Mouse (Mus musculus) liver, embryonic 15.5 days (tissue): ENCODE results near the gene Bid. TPM values are rescaled to one million over a fixed set of nuclear protein-coding genes. Genes with fewer than 3 reads are reported as not detected.
"Not testable (repeated sequence)": the region's sequence is repeated elsewhere in the genome, so short reads cannot be mapped to it uniquely, and the experiment has no call there.

Experiments used
- ATAC-seq: fragments of 200-750 bp; cut with Nextera tagmentation; 2 replicates; pipeline ENCODE4 v1.8.0; 2017; ENCODE audit warnings: moderate number of reproducible peaks, mild to moderate bottlenecking, moderate library complexity; ENCODE audit not compliant: insufficient read depth
- H3K27ac ChIP-seq: fragments of 300-500 bp; sonication (generic); replicated peaks from 2 replicates; pipeline ENCODE4 v1.5.1; 2015; ENCODE audit warnings: mild to moderate bottlenecking, inconsistent platforms
- H3K27me3 ChIP-seq: fragments of 300-500 bp; sonication (generic); 2 replicates; pipeline ENCODE4 v1.6.1; 2015; ENCODE audit warnings: mild to moderate bottlenecking, inconsistent platforms
- H3K36me3 ChIP-seq: fragments of 300-500 bp; sonication (generic); replicated peaks from 2 replicates; pipeline ENCODE4 v1.6.1; 2015; ENCODE audit warnings: moderate library complexity, mild to moderate bottlenecking, inconsistent platforms
- H3K4me1 ChIP-seq: fragments of 300-500 bp; sonication (generic); replicated peaks from 2 replicates; pipeline ENCODE4 v1.6.1; 2015; ENCODE audit warnings: inconsistent platforms
- H3K4me2 ChIP-seq: fragments of 300-500 bp; sonication (generic); 2 replicates; pipeline ENCODE4 v1.6.1; 2015; ENCODE audit warnings: moderate library complexity, mild to moderate bottlenecking, inconsistent platforms
- H3K4me3 ChIP-seq: fragments of 300-500 bp; sonication (generic); replicated peaks from 2 replicates; pipeline ENCODE4 v1.5.1; 2015; ENCODE audit warnings: mild to moderate bottlenecking, inconsistent platforms
- H3K9ac ChIP-seq: fragments of 300-500 bp; sonication (generic); 2 replicates; pipeline ENCODE4 v1.6.1; 2015; ENCODE audit warnings: moderate library complexity, mild to moderate bottlenecking, inconsistent platforms
- H3K9me3 ChIP-seq: fragments of 300-500 bp; sonication (generic); replicated peaks from 2 replicates; pipeline ENCODE4 v1.6.1; 2016; ENCODE audit warnings: inconsistent platforms
- WGBS: fragments of 180-500 bp; shearing (Covaris S2); methylation state at CpG from one replicate; pipeline ENCODE4 v1.1.7; 2015; ENCODE audit warnings: mixed read lengths; ENCODE audit not compliant: insufficient replicate concordance; 5-methylcytosine and 5-hydroxymethylcytosine counted together
- polyA plus RNA-seq: library from polyadenylated mRNA; unstranded; fragments of >200 nt; fragmentation: Nextera tagmentation; extraction: Ambion mirVana; gene quantifications from 2 replicates; pipeline ENCODE4 v1.2.1, GENCODE M21; 2015

The Bid gene
- polyA plus RNA-seq, 1 experiment from 2014 or later, result 22.0 TPM

- peak; percentile 58 for ATAC-seq
- H3K9me3 ChIP-seq, result no peaks in the 10 kb centered on the region
- H3K9ac ChIP-seq, result peak overlapping the region; percentile 53
- peak overlapping the region; percentile 99 for H3K4me2 ChIP-seq
- H3K4me1 ChIP-seq, result peaks cover 67% of the 10 kb centered on the region
- H3K27me3 ChIP-seq, result no peaks in the 10 kb centered on the region
- peak overlapping the region; percentile 74 for H3K4me3 ChIP-seq
- WGBS, result 5% methylated on average over 9 of the region's 9 CpGs
- H3K27ac ChIP-seq, result peak overlapping the region; percentile 87
- no peaks in the 10 kb centered on the region; the same call in 1 of the 2 replicates for H3K36me3 ChIP-seq
Observed at GRCm38 (mm10) chr6:120914911-120915648, 1.6 kb downstream of the Bid start.

- Histone ChIP-seq H3K4me2 (peak overlapping the region; percentile 99), H3K9ac (peak overlapping the region; percentile 53), H3K4me1 (peaks cover 67% of the 10 kb centered on the region), H3K9me3 (no peaks in the 10 kb centered on the region), H3K27me3 (no peaks in the 10 kb centered on the region), H3K4me3 (peak overlapping the region; percentile 74), H3K27ac (peak overlapping the region; percentile 87), H3K36me3 (no peaks in the 10 kb centered on the region; the same call in 1 of the 2 replicates)
- 16% methylated on average over 4 of the region's 4 CpGs for WGBS
- peak; percentile 27 for ATAC-seq
Observed at GRCm38 (mm10) chr6:120914533-120914910, 2.1 kb downstream of the Bid start.

GRCm38 (mm10) chr6:120913783-120914182 lies 2.9 kb downstream of the Bid start:
- Histone ChIP-seq H3K4me1 (peaks cover 67% of the 10 kb centered on the region), H3K9ac (no peak overlapping the region), H3K36me3 (no peaks in the 10 kb centered on the region; the same call in 1 of the 2 replicates), H3K4me2 (no peak overlapping the region), H3K27ac (peak overlapping the region; percentile 87; the same call in 1 of the 2 replicates), H3K9me3 (no peaks in the 10 kb centered on the region), H3K4me3 (no peak overlapping the region), H3K27me3 (no peaks in the 10 kb centered on the region)
- WGBS, result 71% methylated on average over 8 of the region's 8 CpGs
- ATAC-seq, result no peak

GRCm38 (mm10) chr6:120912931-120913330 lies 3.7 kb downstream of the Bid start:
- no peaks in the 10 kb centered on the region; the same call in 1 of the 2 replicates for H3K36me3 ChIP-seq
- H3K27me3 ChIP-seq, result no peaks in the 10 kb centered on the region
- H3K4me3 ChIP-seq, result no peak overlapping the region
- no peak for ATAC-seq
- peaks cover 67% of the 10 kb centered on the region for H3K4me1 ChIP-seq
- no peak overlapping the region for H3K4me2 ChIP-seq
- no peaks in the 10 kb centered on the region for H3K9me3 ChIP-seq
- WGBS, result 48% methylated on average over 2 of the region's 2 CpGs
- no peak overlapping the region for H3K9ac ChIP-seq
- H3K27ac ChIP-seq, result peak overlapping the region; percentile 24; the same call in 1 of the 2 replicates

DNA sequence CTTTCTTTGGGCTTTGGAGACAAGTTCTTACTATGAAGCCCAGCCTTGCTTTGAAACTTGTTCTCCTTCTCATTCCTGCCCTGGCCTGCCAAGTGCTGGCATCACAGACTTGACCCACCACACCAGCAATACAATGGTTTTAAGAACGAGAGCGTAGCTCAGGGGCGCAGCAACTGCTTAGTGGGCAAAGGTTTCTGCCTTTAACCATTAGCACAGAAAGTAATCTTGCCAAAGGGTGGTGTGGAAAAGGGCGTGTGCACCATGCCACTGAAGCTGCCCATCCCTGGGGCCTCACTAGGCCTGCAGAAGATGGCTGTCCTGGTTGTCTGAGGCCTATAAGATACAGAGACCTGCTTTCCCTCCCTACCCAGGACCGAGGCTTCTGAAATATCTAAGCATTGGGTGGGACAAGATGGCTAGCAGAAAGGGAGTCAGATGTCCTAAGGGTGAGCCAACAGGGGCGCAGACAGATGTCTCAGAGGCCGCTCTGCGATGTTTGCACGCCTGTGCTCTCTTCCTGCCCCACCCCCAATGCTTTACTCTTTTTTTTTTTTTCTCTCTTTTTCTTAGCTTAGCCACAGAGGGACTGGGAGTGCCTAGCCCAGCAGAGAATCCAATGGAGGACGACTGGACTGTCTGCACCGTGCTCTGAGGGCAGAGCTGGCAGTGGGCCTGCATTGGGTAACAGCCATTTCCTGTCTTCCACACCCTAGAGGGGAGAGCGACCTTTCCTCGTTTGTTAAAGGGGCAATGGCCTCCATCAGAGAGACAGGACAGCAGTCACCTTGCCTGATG lies 5.2 kb downstream of the Bid start:
- Histone ChIP-seq H3K27me3 (no peaks in the 10 kb centered on the region), H3K9ac (0 out of 2 replicates have a peak overlapping the region, but pooled peaks have one; percentile 8), H3K4me3 (no peak overlapping the region), H3K36me3 (peaks cover 5% of the 10 kb centered on the region; the same call in 1 of the 2 replicates), H3K9me3 (no peaks in the 10 kb centered on the region), H3K27ac (peak overlapping the region; percentile 74), H3K4me2 (peak overlapping the region; percentile 35), H3K4me1 (peaks cover 61% of the 10 kb centered on the region)
- ATAC-seq, result no peak
- WGBS, result 49% methylated on average over 13 of the region's 13 CpGs

- Histone ChIP-seq H3K27me3 (no peaks in the 10 kb centered on the region), H3K4me1 (peaks cover 52% of the 10 kb centered on the region), H3K4me3 (no peak overlapping the region), H3K4me2 (no peak overlapping the region), H3K36me3 (peaks cover 11% of the 10 kb centered on the region; the same call in 1 of the 2 replicates), H3K27ac (no peak overlapping the region), H3K9me3 (no peaks in the 10 kb centered on the region), H3K9ac (no peak overlapping the region)
- WGBS, result 62% methylated on average over 3 of the region's 3 CpGs
- no peak for ATAC-seq
Observed at GRCm38 (mm10) chr6:120909501-120909900, 7.2 kb downstream of the Bid start.

- not testable (repeated sequence) for H3K9me3 ChIP-seq, H3K4me3 ChIP-seq, H3K27me3 ChIP-seq, H3K9ac ChIP-seq, H3K4me2 ChIP-seq, ATAC-seq, H3K27ac ChIP-seq
- 72% methylated on average over 10 of the region's 10 CpGs for WGBS
- H3K4me1 ChIP-seq, result peaks cover 52% of the 10 kb centered on the region
- H3K36me3 ChIP-seq, result peaks cover 11% of the 10 kb centered on the region; the same call in 1 of the 2 replicates
Observed at GRCm38 (mm10) chr6:120907876-120908597, 8.6 kb downstream of the Bid start.

- no peak for ATAC-seq
- Histone ChIP-seq H3K27me3 (no peaks in the 10 kb centered on the region), H3K9ac (no peak overlapping the region), H3K27ac (no peak overlapping the region), H3K9me3 (no peaks in the 10 kb centered on the region), H3K4me1 (peaks cover 40% of the 10 kb centered on the region), H3K4me2 (no peak overlapping the region), H3K36me3 (peaks cover 11% of the 10 kb centered on the region; the same call in 1 of the 2 replicates), H3K4me3 (no peak overlapping the region)
- WGBS, result 87% methylated on average over 6 of the region's 6 CpGs
Observed at GRCm38 (mm10) chr6:120906521-120906920, 10.1 kb downstream of the Bid start.

- no peaks in the 10 kb centered on the region for H3K9me3 ChIP-seq
- H3K9ac ChIP-seq, result no peak overlapping the region
- H3K4me1 ChIP-seq, result peaks cover 32% of the 10 kb centered on the region
- peak overlapping the region; percentile 61 for H3K27ac ChIP-seq
- H3K36me3 ChIP-seq, result peaks cover 13% of the 10 kb centered on the region
- no peak overlapping the region for H3K4me3 ChIP-seq
- ATAC-seq, result peak; percentile 26; the same call in 1 of the 2 replicates
- no peak overlapping the region for H3K4me2 ChIP-seq
- no peaks in the 10 kb centered on the region for H3K27me3 ChIP-seq
- WGBS, result 79% methylated on average over 5 of the region's 5 CpGs
Observed at GRCm38 (mm10) chr6:120905111-120905510, 11.5 kb downstream of the Bid start.

DNA sequence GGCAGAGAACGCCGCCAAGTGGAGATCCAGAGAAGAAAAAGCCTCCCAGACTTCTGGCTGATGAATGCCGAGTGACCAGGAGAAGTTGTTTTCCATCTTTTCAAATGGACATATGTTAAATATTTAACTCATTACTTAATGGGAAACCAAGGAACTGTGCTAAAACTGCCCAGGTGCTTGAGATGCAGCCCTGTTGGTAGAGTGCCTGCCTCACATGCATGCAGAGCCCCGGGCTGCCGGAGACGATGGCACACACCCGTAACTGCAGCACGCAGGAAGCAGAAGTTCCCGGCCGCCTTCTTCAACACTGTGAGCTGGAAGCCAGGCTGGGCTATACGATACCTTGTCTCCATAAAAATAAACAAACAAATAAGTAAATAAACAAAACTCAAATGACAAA lies 12.7 kb downstream of the Bid start:
- ATAC-seq, result no peak
- H3K4me1 ChIP-seq, result peaks cover 32% of the 10 kb centered on the region
- H3K27me3 ChIP-seq, result no peaks in the 10 kb centered on the region
- H3K4me2 ChIP-seq, result peak overlapping the region; percentile 3; the same call in 1 of the 2 replicates
- H3K9me3 ChIP-seq, result no peaks in the 10 kb centered on the region
- 59% methylated on average over 11 of the region's 11 CpGs for whole genome bisulfite sequencing
- peaks cover 20% of the 10 kb centered on the region for H3K36me3 ChIP-seq
- no peak overlapping the region for H3K4me3 ChIP-seq
- peak overlapping the region; percentile 61 for H3K27ac ChIP-seq
- H3K9ac ChIP-seq, result no peak overlapping the region
